Mouse (Mus musculus) midbrain, postnatal 0 days (tissue): ENCODE measurements around the gene Gfi1b. TPM values are rescaled to one million over a fixed set of nuclear protein-coding genes. Genes with fewer than 3 reads are reported as not detected.

ENCODE experiments used
- ATAC-seq: fragments of 200-750 bp; cut with Nextera tagmentation; 2 replicates; pipeline ENCODE4 v1.8.0; 2017; ENCODE audit warnings: moderate number of reproducible peaks, mild to moderate bottlenecking, moderate TSS enrichment, moderate library complexity; ENCODE audit not compliant: low FRiP score
- DNase-seq: peaks from one replicate; pipeline ENCODE4 v3.0.0-alpha.2; 2015; ENCODE audit warnings: low spot score
- H3K27ac ChIP-seq: fragments of 300-500 bp; sonication (generic); 2 replicates; pipeline ENCODE4 v1.5.1; 2014; ENCODE audit warnings: low read depth, mild to moderate bottlenecking, low read length, mixed read lengths
- H3K27me3 ChIP-seq: fragments of 300-500 bp; sonication (generic); 2 replicates; pipeline ENCODE4 v1.6.1; 2014; ENCODE audit warnings: low read length, control low read depth, mixed read lengths; ENCODE audit not compliant: insufficient read depth
- H3K36me3 ChIP-seq: fragments of 300-500 bp; sonication (generic); 2 replicates; pipeline ENCODE4 v1.6.1; 2014; ENCODE audit warnings: low read length, control low read depth, mixed read lengths; ENCODE audit not compliant: insufficient read depth
- H3K4me1 ChIP-seq: fragments of 300-500 bp; sonication (generic); 2 replicates; pipeline ENCODE4 v1.6.1; 2014; ENCODE audit warnings: mild to moderate bottlenecking, control low read depth, antibody characterized with exemption, low read length, mixed read lengths; ENCODE audit not compliant: insufficient read depth
- H3K4me2 ChIP-seq: fragments of 300-500 bp; sonication (generic); 2 replicates; pipeline ENCODE4 v1.6.1; 2014; ENCODE audit warnings: low read depth, mild to moderate bottlenecking, low read length, mixed read lengths; ENCODE audit not compliant: poor library complexity, severe bottlenecking
- H3K4me3 ChIP-seq: fragments of 300-500 bp; sonication (generic); 2 replicates; pipeline ENCODE4 v1.5.1; 2014; ENCODE audit warnings: low read depth, mild to moderate bottlenecking, low read length, moderate library complexity
- H3K9ac ChIP-seq: fragments of 300-500 bp; sonication (generic); replicated peaks from 2 replicates; pipeline ENCODE4 v1.6.1; 2014; ENCODE audit warnings: mild to moderate bottlenecking, low read length, moderate library complexity, mixed read lengths; ENCODE audit not compliant: poor library complexity, severe bottlenecking
- H3K9me3 ChIP-seq: fragments of 300-500 bp; sonication (generic); 2 replicates; pipeline ENCODE4 v1.6.1; 2016; ENCODE audit warnings: low read length, control low read depth
- CTCF ChIP-seq: IDR thresholded peaks from 2 replicates; pipeline ENCODE4 v1.5.1; 2016; ENCODE audit warnings: antibody characterized with exemption, mild to moderate bottlenecking
- whole genome bisulfite sequencing: fragments of 180-500 bp; shearing (Covaris S2); extraction: QIAGEN DNeasy Blood & Tissue Kit; methylation state at CpG from one replicate; pipeline ENCODE4 v1.1.7; 2014; 5-methylcytosine and 5-hydroxymethylcytosine counted together
- polyA plus RNA-seq: library from polyadenylated mRNA; unstranded; fragments of >200 nt; fragmentation: Nextera tagmentation; extraction: Ambion mirVana; gene quantifications from 2 replicates; pipeline ENCODE4 v1.2.1, GENCODE M21; 2015
- total RNA-seq: library from RNA; depleted of rRNA; stranded (reverse); fragments of >200 nt; gene quantifications from 2 replicates; pipeline ENCODE4 v1.2.3, GENCODE M21; 2014

The Gfi1b gene
- total and polyA plus RNA-seq, 2 experiments from 2014 or later = not detected

DNA sequence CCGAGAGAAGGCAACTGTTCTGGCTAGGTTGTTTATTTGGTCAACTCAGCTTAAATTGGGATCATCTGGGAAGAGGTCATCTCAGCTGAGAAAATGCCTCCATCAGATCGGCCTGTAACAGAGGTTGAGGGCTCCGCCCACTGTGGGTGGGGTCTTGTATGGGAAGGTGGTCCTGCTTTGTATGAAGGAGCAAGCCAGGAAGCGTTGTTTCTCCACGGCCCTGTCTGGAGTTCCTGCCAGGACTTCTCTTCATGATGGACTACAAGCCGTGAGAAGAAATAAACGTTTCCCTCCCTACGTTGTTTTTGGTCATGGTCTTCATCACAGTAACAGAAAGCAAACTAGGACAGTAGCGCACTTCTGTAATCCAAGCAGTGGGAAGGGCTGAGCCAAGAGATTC lies 17.1 kb upstream of the Gfi1b start:
- H3K27me3 ChIP-seq = no peaks in the 10 kb centered on the region
- 0 out of 2 replicates have a peak overlapping the region, but pooled peaks have one; percentile 2 for H3K4me2 ChIP-seq
- 8% methylated on average over 9 of the region's 9 CpGs for WGBS
- no peaks in the 10 kb centered on the region for H3K36me3 ChIP-seq
- no peak overlapping the region for H3K27ac ChIP-seq
- ATAC-seq (no peak), DNase-seq (peak; percentile 15)
- no peak overlapping the region for H3K9ac ChIP-seq
- H3K4me3 ChIP-seq = no peak overlapping the region
- no peak for TF ChIP-seq CTCF
- no peaks in the 10 kb centered on the region for H3K9me3 ChIP-seq
- H3K4me1 ChIP-seq = peaks cover 4% of the 10 kb centered on the region; the same call in 1 of the 2 replicates

DNA sequence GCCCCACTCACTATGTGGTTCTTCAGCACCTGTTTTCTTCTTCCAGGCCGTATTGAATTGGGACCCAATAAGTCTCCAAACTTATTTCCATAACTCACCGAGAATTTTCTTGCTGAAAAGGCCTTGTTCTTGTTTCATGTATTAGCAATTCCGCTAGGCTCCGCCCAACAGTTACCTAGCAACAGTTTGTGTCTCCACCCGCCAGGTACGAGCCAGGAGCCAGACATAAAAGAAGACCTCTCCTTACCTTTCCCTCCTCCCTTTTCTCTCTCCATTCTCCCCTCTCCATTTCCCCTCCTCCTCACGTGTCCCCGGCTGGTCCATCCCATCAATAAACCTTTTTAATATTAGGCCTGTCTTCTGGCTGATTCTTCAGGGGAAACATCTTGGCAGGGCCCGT lies 16.6 kb upstream of the Gfi1b start:
- Histone ChIP-seq H3K27me3 (no peaks in the 10 kb centered on the region), H3K4me1 (peaks cover 4% of the 10 kb centered on the region; the same call in 1 of the 2 replicates), H3K4me3 (no peak overlapping the region), H3K27ac (no peak overlapping the region), H3K36me3 (no peaks in the 10 kb centered on the region), H3K9me3 (no peaks in the 10 kb centered on the region), H3K9ac (no peak overlapping the region), H3K4me2 (0 out of 2 replicates have a peak overlapping the region, but pooled peaks have one; percentile 2)
- no peak for DNase-seq
- ATAC-seq = no peak
- TF ChIP-seq CTCF = no peak
- 23% methylated on average over 9 of the region's 9 CpGs for WGBS

DNA sequence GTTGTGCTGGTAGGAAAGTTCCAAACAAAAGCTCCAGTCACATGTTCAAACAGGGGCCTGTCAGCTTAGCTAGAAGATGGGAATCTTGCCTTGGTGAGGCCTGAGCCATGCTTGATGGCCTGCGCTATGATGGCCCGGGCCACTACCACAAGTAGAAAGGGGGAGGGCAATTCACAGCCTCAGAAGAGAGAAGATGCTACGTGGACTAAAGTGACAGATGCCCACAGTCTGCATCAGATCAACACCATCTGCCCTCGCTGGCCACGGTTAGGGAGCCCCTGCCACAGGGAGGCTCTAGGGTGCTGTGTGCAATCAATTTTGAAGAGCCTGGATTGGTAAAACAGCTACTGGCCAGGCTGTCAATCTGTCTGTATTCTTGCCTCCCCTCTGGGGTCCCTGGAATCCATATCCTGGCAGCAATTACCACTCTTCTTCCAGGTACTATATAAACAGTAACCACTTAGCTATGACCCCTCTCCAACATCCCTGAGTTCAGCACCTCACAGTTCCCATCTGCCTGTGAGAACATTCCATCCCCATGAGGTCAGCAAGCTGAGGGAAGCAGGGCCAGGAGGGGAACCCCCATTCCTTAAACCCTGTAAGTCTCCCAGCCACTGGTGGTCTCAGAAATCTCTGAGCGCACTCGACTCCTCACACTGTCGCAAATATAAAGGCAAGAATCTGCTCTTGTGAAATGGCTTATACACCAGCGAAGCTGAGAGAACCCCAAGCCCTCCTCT lies 15.5 kb upstream of the Gfi1b start:
- WGBS = 93% methylated on average over 9 of the region's 9 CpGs
- Histone ChIP-seq H3K27ac (no peak overlapping the region), H3K9me3 (no peaks in the 10 kb centered on the region), H3K4me2 (no peak overlapping the region), H3K4me3 (no peak overlapping the region), H3K27me3 (no peaks in the 10 kb centered on the region), H3K9ac (no peak overlapping the region), H3K36me3 (no peaks in the 10 kb centered on the region), H3K4me1 (no peaks in the 10 kb centered on the region)
- ATAC-seq (no peak), DNase-seq (peak; percentile 6)
- TF ChIP-seq CTCF = no peak

DNA sequence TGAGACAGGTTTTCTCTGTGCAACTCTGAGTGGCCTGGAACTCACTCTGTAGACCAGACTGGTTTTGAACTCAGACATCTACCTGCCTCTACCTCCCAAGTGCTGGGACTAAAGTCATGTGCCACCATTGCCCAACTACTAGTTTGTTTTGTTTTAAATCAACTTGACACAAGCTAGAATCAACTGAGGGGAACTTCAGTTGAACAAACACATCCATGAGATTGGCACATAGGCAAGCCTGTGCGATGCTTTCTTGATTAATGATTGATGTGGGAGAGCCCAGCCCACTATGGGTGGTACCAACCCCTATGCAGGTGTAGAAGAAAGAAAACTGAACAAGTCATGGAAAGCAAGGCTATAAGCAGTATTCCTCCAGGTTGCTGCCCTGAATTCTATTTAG lies 13.4 kb upstream of the Gfi1b start:
- H3K4me3 ChIP-seq = no peak overlapping the region
- H3K4me1 ChIP-seq = no peaks in the 10 kb centered on the region
- no peak for TF ChIP-seq CTCF
- no peak for DNase-seq
- no peak for ATAC-seq
- H3K36me3 ChIP-seq = no peaks in the 10 kb centered on the region
- WGBS = 87% methylated on average over 1 of the region's 1 CpGs
- no peak overlapping the region for H3K9ac ChIP-seq
- no peak overlapping the region for H3K4me2 ChIP-seq
- H3K9me3 ChIP-seq = no peaks in the 10 kb centered on the region
- no peaks in the 10 kb centered on the region for H3K27me3 ChIP-seq
- no peak overlapping the region for H3K27ac ChIP-seq

DNA sequence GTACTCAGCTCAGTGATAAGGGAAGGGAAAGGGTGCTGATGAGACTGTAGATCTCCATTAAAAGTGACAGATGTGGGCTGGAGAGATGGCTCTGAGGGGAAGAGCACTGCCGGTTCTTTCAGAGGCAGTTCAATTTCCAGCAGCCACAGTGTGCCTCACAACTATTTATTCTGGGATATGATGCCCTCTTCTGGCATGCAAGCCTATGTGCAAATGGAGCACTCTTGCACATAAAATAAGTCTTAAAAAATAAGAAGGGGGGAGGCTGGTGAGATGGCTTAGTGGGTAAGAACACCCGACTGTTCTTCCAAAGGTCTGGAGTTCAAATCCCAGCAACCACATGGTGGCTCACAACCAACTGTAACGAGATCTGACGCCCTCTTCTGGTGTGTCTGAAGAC lies 11.4 kb upstream of the Gfi1b start:
- Histone ChIP-seq H3K4me3 (no peak overlapping the region), H3K9ac (no peak overlapping the region), H3K36me3 (no peaks in the 10 kb centered on the region), H3K27ac (no peak overlapping the region), H3K9me3 (no peaks in the 10 kb centered on the region), H3K4me1 (no peaks in the 10 kb centered on the region), H3K27me3 (no peaks in the 10 kb centered on the region), H3K4me2 (no peak overlapping the region)
- 50% methylated on average over 4 of the region's 4 CpGs for WGBS
- ATAC-seq (no peak), DNase-seq (no peak)
- peak; percentile 31 for TF ChIP-seq CTCF

DNA sequence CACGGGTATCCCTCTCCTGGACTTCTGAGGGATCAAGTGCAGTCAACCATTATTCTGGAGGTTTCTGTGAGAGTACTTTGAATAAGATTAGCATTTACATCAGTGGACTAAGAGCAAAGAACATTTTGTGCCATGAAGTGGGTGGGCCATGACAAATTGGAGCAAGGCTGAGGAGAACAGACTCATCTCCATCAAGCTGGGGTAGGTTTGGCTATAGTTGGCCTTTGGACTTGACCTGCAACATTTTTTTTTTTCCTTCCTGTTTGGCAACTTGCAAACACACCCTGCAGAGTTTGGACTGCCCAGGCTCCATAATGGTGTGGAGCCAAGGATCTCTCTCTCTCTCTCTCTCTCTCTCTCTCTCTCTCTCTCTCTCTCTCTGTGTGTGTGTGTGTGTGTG lies 10.8 kb upstream of the Gfi1b start:
- Histone ChIP-seq H3K4me2 (no peak overlapping the region), H3K9me3 (no peaks in the 10 kb centered on the region), H3K4me1 (no peaks in the 10 kb centered on the region), H3K27ac (no peak overlapping the region), H3K4me3 (no peak overlapping the region), H3K9ac (no peak overlapping the region), H3K36me3 (no peaks in the 10 kb centered on the region), H3K27me3 (no peaks in the 10 kb centered on the region)
- no peak for ATAC-seq
- 48% methylated on average over 1 of the region's 1 CpGs for WGBS
- DNase-seq = no peak
- no peak for TF ChIP-seq CTCF
